Mouse (Mus musculus) cortical plate, adult 2 months (tissue): ENCODE data around the gene Lrrc4b. TPM values are rescaled to one million over a fixed set of nuclear protein-coding genes. Genes with fewer than 3 reads are reported as not detected.

ENCODE experiments used
- H3K27ac ChIP-seq: fragments of 200-500 bp; 2 replicates; pipeline ENCODE4 v1.5.1; 2012; ENCODE audit warnings: low read length, control low read depth, inconsistent platforms; ENCODE audit not compliant: insufficient read depth
- H3K4me1 ChIP-seq: fragments of 200-500 bp; 2 replicates; pipeline ENCODE4 v1.6.1; 2011; ENCODE audit warnings: low read length; ENCODE audit not compliant: control insufficient read depth, insufficient read depth
- H3K4me3 ChIP-seq: fragments of 200-500 bp; 2 replicates; pipeline ENCODE4 v1.5.1; 2011; ENCODE audit warnings: mild to moderate bottlenecking, low read length, control low read depth; ENCODE audit not compliant: insufficient read depth
- CTCF ChIP-seq: fragments of 200-500 bp; IDR thresholded peaks from 2 replicates; pipeline ENCODE4 v1.5.1; 2011; ENCODE audit warnings: mild to moderate bottlenecking, control low read depth, low read length; ENCODE audit not compliant: insufficient read depth; ENCODE audit errors: extremely low read depth
- POLR2A ChIP-seq: fragments of 200-500 bp; IDR thresholded peaks from 2 replicates; pipeline ENCODE4 v1.6.1; 2011; ENCODE audit warnings: mild to moderate bottlenecking, low read length, control low read depth; ENCODE audit not compliant: insufficient read depth; ENCODE audit errors: extremely low read depth
- polyA plus RNA-seq: library from polyadenylated mRNA; depleted of rRNA; stranded (reverse); fragments of >200 nt; gene quantifications from 2 replicates; pipeline ENCODE4 v1.2.3, GENCODE M21; 2012

Lrrc4b gene
- polyA plus RNA-seq, 1 experiment = 192 TPM

- no peaks in the 10 kb centered on the region for H3K4me1 ChIP-seq
- TF ChIP-seq POLR2A (no peak), CTCF (no peak)
- peak overlapping the region; percentile 29; the same call in 1 of the 2 replicates for H3K27ac ChIP-seq
- no peak overlapping the region for H3K4me3 ChIP-seq
Observed at GRCm38 (mm10) chr7:44482836-44483435, 54.1 kb downstream of the Lrrc4b start.

DNA sequence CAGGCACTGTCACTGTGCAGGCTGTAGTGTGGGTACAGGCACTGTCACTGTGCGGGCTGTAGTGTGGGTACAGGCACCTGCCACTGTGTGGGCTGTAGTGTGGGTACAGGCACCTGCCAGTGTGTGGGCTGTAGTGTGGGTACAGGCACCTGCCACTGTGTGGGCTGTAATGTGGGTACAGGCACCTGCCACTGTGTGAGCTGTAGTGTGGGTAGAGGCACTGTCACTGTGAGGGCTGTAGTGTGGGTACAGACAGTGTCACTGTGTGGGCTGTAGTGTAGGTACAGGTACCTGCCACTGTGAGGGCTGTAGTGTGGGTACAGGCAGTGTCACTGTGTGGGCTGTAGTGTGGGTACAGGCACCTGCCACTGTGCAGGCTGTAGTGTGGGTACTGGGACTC lies 55.3 kb downstream of the Lrrc4b start:
- TF ChIP-seq POLR2A = no peak
- no peak for TF ChIP-seq CTCF
- no peak overlapping the region for H3K4me3 ChIP-seq
- peak overlapping the region; percentile 66 for H3K27ac ChIP-seq

DNA sequence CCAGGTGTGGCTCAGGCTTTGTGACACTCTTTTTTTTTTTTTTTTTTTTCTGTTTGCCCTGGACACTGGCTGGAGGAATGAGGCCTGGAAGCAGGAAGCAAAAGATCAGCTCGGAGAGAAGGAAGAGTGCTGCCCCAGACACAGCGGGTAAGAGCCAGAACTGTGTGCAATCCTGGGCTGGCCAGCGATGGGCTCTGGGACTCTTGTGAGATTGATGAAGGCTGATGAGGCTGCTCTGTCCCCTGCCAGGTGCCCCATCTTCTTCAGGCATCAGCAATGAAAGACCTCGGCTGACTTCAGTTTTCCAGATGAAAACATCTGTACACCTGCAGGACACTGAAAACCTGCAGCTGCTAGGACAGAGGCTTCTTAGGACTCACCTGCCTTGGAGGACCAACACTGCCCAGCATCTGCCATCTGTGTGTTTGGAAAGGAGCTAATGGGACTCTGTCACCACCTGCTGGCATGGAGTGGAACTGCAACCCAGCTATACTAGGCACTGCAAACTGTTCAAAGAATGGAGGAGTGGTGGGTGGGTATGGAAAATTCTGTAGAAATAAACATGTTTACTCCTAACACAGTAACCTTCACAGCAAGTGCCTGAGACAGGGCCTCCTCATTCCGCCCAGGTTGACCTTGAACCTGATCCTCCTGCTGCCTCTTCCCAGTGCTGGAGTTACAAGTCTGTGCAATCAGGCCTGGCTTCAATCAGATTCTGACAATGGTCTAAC lies 56.2 kb downstream of the Lrrc4b start:
- TF ChIP-seq CTCF = peak; percentile 99
- no peak for TF ChIP-seq POLR2A
- Histone ChIP-seq H3K4me1 (no peaks in the 10 kb centered on the region), H3K4me3 (no peak overlapping the region), H3K27ac (peak overlapping the region; percentile 66; the same call in 1 of the 2 replicates)

More for the DNA sequence above, 55.3 kb downstream of the Lrrc4b start:
- H3K4me1 ChIP-seq = no peaks in the 10 kb centered on the region

DNA sequence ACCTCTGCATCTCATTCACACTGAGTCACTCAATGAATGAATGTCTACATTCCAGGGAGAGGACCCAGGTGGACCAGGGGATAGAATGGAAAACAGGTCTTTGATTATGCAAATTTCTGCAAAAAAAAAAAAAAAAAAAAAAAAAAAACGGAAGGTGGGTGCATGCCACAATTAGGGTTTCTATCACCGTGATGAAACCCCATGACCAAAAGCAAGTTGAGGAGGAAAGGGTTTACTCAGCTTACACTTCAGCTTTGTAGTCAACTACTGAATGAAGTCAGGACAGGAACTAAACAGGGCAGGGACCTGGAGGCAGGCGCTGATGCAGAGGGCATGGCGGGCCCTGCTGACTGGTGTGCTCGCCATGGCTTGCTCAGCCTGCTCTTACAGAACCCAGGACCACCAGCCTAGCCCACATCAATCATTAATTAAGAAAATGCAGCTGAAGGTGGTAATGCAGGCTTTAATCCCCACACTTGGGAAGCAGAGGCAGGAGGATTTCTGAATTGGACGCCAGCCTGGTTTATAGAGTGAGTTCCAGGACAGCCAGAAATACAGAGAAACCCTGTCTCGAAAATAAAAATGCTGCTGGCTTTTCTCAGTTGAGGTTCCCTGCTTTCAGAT lies 56.9 kb downstream of the Lrrc4b start:
- TF ChIP-seq CTCF (no peak), POLR2A (no peak)
- Histone ChIP-seq H3K4me1 (no peaks in the 10 kb centered on the region), H3K27ac (no peak overlapping the region), H3K4me3 (no peak overlapping the region)

DNA sequence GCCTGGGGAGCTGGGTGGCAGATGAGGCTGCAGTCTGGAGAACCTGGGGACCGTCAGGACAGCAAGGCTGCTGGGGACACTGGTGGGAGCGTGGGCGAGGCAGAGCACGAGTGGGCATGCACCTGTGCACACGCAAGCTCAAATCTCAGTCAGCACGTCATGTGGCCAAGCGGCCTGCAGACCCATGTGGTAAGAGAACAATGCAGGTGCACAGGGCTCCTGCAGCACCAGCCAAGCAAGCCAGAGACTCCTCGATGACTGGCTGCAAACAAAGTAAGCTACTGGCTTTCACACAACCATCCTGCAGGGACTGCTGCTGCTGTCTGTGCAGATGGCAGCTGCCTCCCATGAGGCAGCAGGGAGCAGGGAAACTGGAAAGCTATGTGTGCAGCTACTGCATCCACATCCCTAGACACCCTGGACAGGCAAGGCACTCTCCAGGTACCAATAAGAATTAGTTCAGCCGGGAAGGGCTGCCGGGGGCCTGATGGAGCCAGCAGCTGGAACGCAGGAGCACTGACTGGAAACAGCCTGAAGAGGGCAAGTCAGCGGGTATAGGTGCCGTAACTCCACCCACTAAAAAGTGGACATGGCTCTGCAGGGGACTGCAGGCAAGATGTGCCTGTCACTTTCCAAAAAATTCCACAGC lies 58.2 kb downstream of the Lrrc4b start:
- Histone ChIP-seq H3K27ac (0 out of 2 replicates have a peak overlapping the region, but pooled peaks have one; percentile 1), H3K4me3 (no peak overlapping the region), H3K4me1 (no peaks in the 10 kb centered on the region)
- no peak for TF ChIP-seq CTCF
- TF ChIP-seq POLR2A = no peak

- H3K4me3 ChIP-seq = no peak overlapping the region
- TF ChIP-seq POLR2A = no peak
- TF ChIP-seq CTCF = no peak
- H3K27ac ChIP-seq = no peak overlapping the region
- H3K4me1 ChIP-seq = no peaks in the 10 kb centered on the region
Observed at GRCm38 (mm10) chr7:44487936-44488335, 59.1 kb downstream of the Lrrc4b start.

- H3K4me1 ChIP-seq = no peaks in the 10 kb centered on the region
- H3K4me3 ChIP-seq = no peak overlapping the region
- TF ChIP-seq CTCF = no peak
- no peak overlapping the region for H3K27ac ChIP-seq
Observed at GRCm38 (mm10) chr7:44488545-44488944, 59.7 kb downstream of the Lrrc4b start.

DNA sequence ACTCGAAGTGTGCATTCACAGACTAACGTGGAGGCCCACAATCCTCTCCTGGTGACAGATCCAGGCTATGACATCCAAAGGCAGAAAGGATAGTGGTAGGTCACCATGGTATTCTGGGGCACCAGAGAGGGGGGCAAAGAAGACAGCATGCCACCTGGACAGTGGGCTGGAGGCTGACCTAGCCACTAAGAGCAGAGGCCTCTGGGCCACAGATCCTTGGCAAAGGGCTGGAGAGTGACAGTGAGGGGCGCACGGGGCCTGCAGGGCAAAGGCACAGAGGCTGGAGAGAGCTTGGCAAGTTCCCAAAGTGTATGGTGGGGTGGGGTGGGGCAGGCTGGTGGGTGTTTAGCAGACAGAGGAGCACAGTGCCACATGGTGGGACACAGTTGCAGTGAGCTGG lies 61.5 kb downstream of the Lrrc4b start:
- no peak overlapping the region for H3K4me3 ChIP-seq
- H3K4me1 ChIP-seq = peaks cover 4% of the 10 kb centered on the region
- no peak overlapping the region for H3K27ac ChIP-seq
- TF ChIP-seq POLR2A = no peak
- no peak for TF ChIP-seq CTCF

DNA sequence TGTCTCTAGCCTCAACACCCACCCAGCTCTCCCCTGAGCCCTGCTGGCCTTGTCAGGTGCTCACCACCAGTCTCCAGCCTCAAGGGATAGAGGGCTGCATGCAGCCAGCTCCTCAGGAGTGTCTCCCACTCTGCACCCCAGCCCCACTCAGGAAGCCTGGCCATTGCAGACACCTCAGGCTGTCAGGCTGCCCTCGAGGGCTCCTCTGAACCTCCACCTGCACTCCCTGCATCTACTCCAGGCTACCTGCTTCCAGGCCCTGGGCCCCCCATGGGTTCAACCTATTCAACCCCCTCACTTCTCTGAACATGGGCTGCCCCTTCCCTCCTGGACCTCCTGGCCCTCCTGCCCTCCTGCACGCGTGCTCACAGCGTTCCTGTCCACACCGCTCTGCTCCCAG lies 62.6 kb downstream of the Lrrc4b start:
- H3K4me3 ChIP-seq = no peak overlapping the region
- peaks cover 4% of the 10 kb centered on the region for H3K4me1 ChIP-seq
- H3K27ac ChIP-seq = no peak overlapping the region
- TF ChIP-seq POLR2A (no peak), CTCF (no peak)
